Mouse (Mus musculus) adrenal gland, adult 8-10 months (tissue): ENCODE data around the gene Stk38. TPM values are rescaled to one million over a fixed set of nuclear protein-coding genes. Genes with fewer than 3 reads are reported as not detected.
A peak's percentile ranks its signal among the peaks of the same experiment; 100 is the strongest.
"Not testable (repeated sequence)": the region's sequence is repeated elsewhere in the genome, so short reads cannot be mapped to it uniquely, and the experiment has no call there.

Source experiments
- DNase-seq: peaks from one replicate; pipeline ENCODE4 v3.0.0; 2022
- total RNA-seq, 4 experiments: library from RNA; stranded (reverse); gene quantifications; 2 replicates each; pipeline ENCODE4 v1.2.4; 2022

Gene Stk38
- total RNA-seq, 4 experiments from 2014 or later, result 57.3 to 84.7 (median 68.7) TPM

- no peak for DNase-seq
Measured at GRCm38 (mm10) chr17:29035506-29035905, 27.7 kb upstream of the Stk38 start.

- no peak for DNase-seq
Measured at GRCm38 (mm10) chr17:29034264-29034663, 26.5 kb upstream of the Stk38 start.

- no peak for DNase-seq
Measured at GRCm38 (mm10) chr17:29033569-29034061, 25.8 kb upstream of the Stk38 start.

- peak; percentile 98 for DNase-seq
Measured at GRCm38 (mm10) chr17:29032274-29033069, 24.7 kb upstream of the Stk38 start, which contains the start of gene Srsf3. Srsf3 (plus strand) TSS chr17:29032628.

GRCm38 (mm10) chr17:29031771-29032273 lies 24.0 kb upstream of the Stk38 start:
- DNase-seq, result no peak

- DNase-seq, result not testable (repeated sequence)
Measured at GRCm38 (mm10) chr17:29031085-29031711, 23.4 kb upstream of the Stk38 start.

GRCm38 (mm10) chr17:29030321-29031034 lies 22.7 kb upstream of the Stk38 start:
- no peak for DNase-seq

GRCm38 (mm10) chr17:29026652-29027356 lies 19.0 kb upstream of the Stk38 start:
- DNase-seq, result no peak

- DNase-seq, result no peak
Measured at GRCm38 (mm10) chr17:29024896-29025565, 17.2 kb upstream of the Stk38 start.

GRCm38 (mm10) chr17:29024047-29024892 lies 16.5 kb upstream of the Stk38 start:
- no peak for DNase-seq

GRCm38 (mm10) chr17:29023346-29023745 lies 15.6 kb upstream of the Stk38 start:
- no peak for DNase-seq

- no peak for DNase-seq
Measured at GRCm38 (mm10) chr17:29022230-29022819, 14.5 kb upstream of the Stk38 start.

- no peak for DNase-seq
Measured at GRCm38 (mm10) chr17:29020444-29020843, 12.6 kb upstream of the Stk38 start.

- DNase-seq, result no peak
Measured at GRCm38 (mm10) chr17:29019391-29019790, 11.6 kb upstream of the Stk38 start.

- no peak for DNase-seq
Measured at GRCm38 (mm10) chr17:29018292-29018984, 10.6 kb upstream of the Stk38 start.

- no peak for DNase-seq
Measured at GRCm38 (mm10) chr17:29016705-29017104, 8.9 kb upstream of the Stk38 start.

- DNase-seq, result no peak
Measured at GRCm38 (mm10) chr17:29015638-29016037, 7.8 kb upstream of the Stk38 start.

GRCm38 (mm10) chr17:29014235-29014634 lies 6.4 kb upstream of the Stk38 start:
- no peak for DNase-seq

- DNase-seq, result no peak
Measured at GRCm38 (mm10) chr17:29009181-29009580, 1.4 kb upstream of the Stk38 start.

- no peak for DNase-seq
Measured at GRCm38 (mm10) chr17:29008326-29008650, 493 bp upstream of the Stk38 start.
